Comparison of ENCODE assay signal across 18 mouse cellular contexts in the genomic region with DNA sequence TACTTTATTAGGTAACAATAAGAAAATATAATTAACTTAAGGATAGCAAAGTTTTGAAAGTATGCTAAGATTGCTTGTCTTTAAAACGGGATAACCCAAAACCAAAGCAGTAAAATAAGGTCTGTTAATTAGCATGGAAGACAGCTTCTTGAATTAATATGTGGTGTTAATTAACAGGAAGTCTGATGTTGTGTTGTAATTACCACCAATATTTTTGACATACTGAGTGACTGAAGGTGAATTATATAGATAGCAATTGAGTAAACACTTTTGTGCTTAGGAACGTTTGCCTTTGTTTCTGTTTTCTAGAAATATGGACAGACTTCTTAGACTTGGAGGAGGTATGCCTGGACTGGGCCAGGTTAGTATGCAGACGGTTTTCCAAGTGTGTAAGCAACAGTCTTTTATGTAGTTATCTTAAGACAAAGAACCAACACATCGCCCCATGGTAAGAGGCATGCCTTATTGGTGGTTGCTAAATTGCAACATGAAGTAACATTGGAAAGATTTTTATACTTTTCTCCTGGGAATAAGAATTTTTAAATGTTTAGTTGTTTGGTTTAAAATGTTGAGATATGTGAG.
"Had no signal": no experiment of that assay in that cellular context is flagged by ENCODE, and none has a peak within 500 bp of the region (broad histone marks: within the 10 kb centered on the region; RNA-seq: fewer than 3 reads in every experiment).

No protein-coding gene starts in this region.

- H3K9me3 ChIP-seq: midbrain, embryonic 12.5 days; neural tube, embryonic 13.5 days; neural tube, embryonic 15.5 days; stomach, embryonic 15.5 days had no signal

- ATAC-seq: midbrain, embryonic 16.5 days had no signal

- H3K4me2 ChIP-seq: lung, embryonic 14.5 days; midbrain, embryonic 12.5 days; neural tube, embryonic 13.5 days; neural tube, embryonic 15.5 days; stomach, embryonic 15.5 days had no signal

- DNase-seq: lung, adult 18-20 months; lung, embryonic 14.5 days; lung, postnatal 10 days; lung, postnatal 4 days; midbrain, embryonic 14.5 days; retina, postnatal 1 day; right cerebral cortex, adult 18-20 months; right cerebral cortex, postnatal 25 days; thymus, adult 2 months; thymus, postnatal 25 days; thymus, postnatal 4 days had no signal

- H3K4me3 ChIP-seq: midbrain, embryonic 12.5 days; myocyte; neural tube, embryonic 13.5 days; neural tube, embryonic 15.5 days; stomach, embryonic 15.5 days had no signal

- H3K36me3 ChIP-seq: neural tube, embryonic 15.5 days; stomach, embryonic 15.5 days had no signal

- H3K27ac ChIP-seq: midbrain, embryonic 12.5 days; neural tube, embryonic 13.5 days; neural tube, embryonic 15.5 days; stomach, embryonic 15.5 days; stomach, postnatal 0 days had no signal

- H3K27me3 ChIP-seq: midbrain, embryonic 12.5 days; neural tube, embryonic 13.5 days; neural tube, embryonic 15.5 days; stomach, embryonic 15.5 days had no signal

- H3K4me1 ChIP-seq: midbrain, embryonic 12.5 days; neural tube, embryonic 13.5 days; neural tube, embryonic 15.5 days; stomach, embryonic 15.5 days had no signal

- H3K9ac ChIP-seq: lung, embryonic 14.5 days; midbrain, embryonic 12.5 days; neural tube, embryonic 13.5 days; neural tube, embryonic 15.5 days; stomach, embryonic 15.5 days had no signal
